11 mouse cellular contexts compared by ENCODE assay signal in genomic region chr13:97249507-97250078, GRCm38 (mm10). TPM values are rescaled to one million over a fixed set of nuclear protein-coding genes. Genes with fewer than 3 reads are reported as not detected.
DNase-seq lines count a peak whose midpoint lies in the region; ATAC-seq and TF ChIP-seq lines count a peak whose summit lies in the region.
"Had no signal": no experiment of that assay in that cellular context is flagged by ENCODE, and none has a peak within 500 bp of the region (broad histone marks: within the 10 kb centered on the region; RNA-seq: fewer than 3 reads in every experiment).

No protein-coding gene starts in this region.

- no peaks in the 10 kb centered on the region for H3K9me3 ChIP-seq in hindbrain, embryonic 13.5 days
- H3K9me3 ChIP-seq in neural tube, embryonic 12.5 days = no peaks in the 10 kb centered on the region
- H3K9me3 ChIP-seq: limb, embryonic 12.5 days had no signal

- H3K27me3 ChIP-seq in hindbrain, embryonic 13.5 days = no peaks in the 10 kb centered on the region
- no peaks in the 10 kb centered on the region for H3K27me3 ChIP-seq in neural tube, embryonic 12.5 days (replicated peaks)

- H3K36me3 ChIP-seq in hindbrain, embryonic 13.5 days = peaks cover 58% of the 10 kb centered on the region
- peaks cover 67% of the 10 kb centered on the region for H3K36me3 ChIP-seq in neural tube, embryonic 12.5 days

- H3K4me1 ChIP-seq in lung, adult 2 months (ENCODE audit: control insufficient read depth, insufficient read depth, low read length) = peaks cover 17% of the 10 kb centered on the region
- peaks cover 48% of the 10 kb centered on the region for H3K4me1 ChIP-seq in brown adipose tissue, adult 24 weeks (ENCODE audit: control insufficient read depth, insufficient read depth, insufficient read length, low read length)
- peaks cover 93% of the 10 kb centered on the region for H3K4me1 ChIP-seq in hindbrain, embryonic 13.5 days (replicated peaks)
- H3K4me1 ChIP-seq in neural tube, embryonic 12.5 days = peaks cover 95% of the 10 kb centered on the region

- 72% methylated on average over 5 of the region's 5 CpGs for WGBS in lung, adult 2 months
- 30% methylated on average over 5 of the region's 5 CpGs for WGBS in hindbrain, embryonic 13.5 days
- WGBS in neural tube, embryonic 12.5 days = 30% methylated on average over 5 of the region's 5 CpGs

- ATAC-seq in hindbrain, embryonic 13.5 days (ENCODE audit: low FRiP score) = no peak
- no peak for ATAC-seq in neural tube, embryonic 12.5 days (ENCODE audit: low FRiP score, low read depth)

- peak overlapping the region; percentile 46 for H3K9ac ChIP-seq in hindbrain, embryonic 13.5 days
- H3K9ac ChIP-seq in neural tube, embryonic 12.5 days = peak overlapping the region; percentile 38; the same call in 1 of the 2 replicates
- H3K9ac ChIP-seq: limb, embryonic 12.5 days had no signal

- DNase-seq in lung, adult 2 months = peak; percentile 20
- no peak for DNase-seq in lung, postnatal 25 days (ENCODE audit: low spot score)
- no peak for DNase-seq in layer of hippocampus, adult 9-11 months
- DNase-seq in adrenal gland, postnatal 14 days = no peak
- DNase-seq in retina, postnatal 1 day = no peak
- DNase-seq: cerebellum, postnatal 14 days; gastrocnemius, postnatal 36 days had no signal

- no peak for TF ChIP-seq POLR2A in lung, adult 2 months (IDR thresholded peaks at IDR 0.05; ENCODE audit: borderline replicate concordance, extremely low read depth, low read depth, low read length)

- TF ChIP-seq CTCF in lung, adult 2 months (IDR thresholded peaks at IDR 0.05; ENCODE audit: insufficient read depth, low read length) = no peak

- peak overlapping the region; percentile 1; the same call in 1 of the 2 replicates for H3K27ac ChIP-seq in brown adipose tissue, adult 24 weeks (replicated peaks; ENCODE audit: low read depth, low read length)
- peak overlapping the region; percentile 74 for H3K27ac ChIP-seq in hindbrain, embryonic 13.5 days
- H3K27ac ChIP-seq in neural tube, embryonic 12.5 days = peak overlapping the region; percentile 47; the same call in 1 of the 2 replicates

- peak overlapping the region; percentile 83 for H3K4me2 ChIP-seq in hindbrain, embryonic 13.5 days
- H3K4me2 ChIP-seq in neural tube, embryonic 12.5 days (replicated peaks) = peak overlapping the region; percentile 85
- H3K4me2 ChIP-seq: limb, embryonic 12.5 days had no signal

- H3K4me3 ChIP-seq in lung, adult 2 months (replicated peaks; ENCODE audit: extremely low read depth, low read depth, low read length) = no peak overlapping the region
- no peak overlapping the region for H3K4me3 ChIP-seq in brown adipose tissue, adult 24 weeks (ENCODE audit: insufficient read depth, low read depth, low read length)
- peak overlapping the region; percentile 96 for H3K4me3 ChIP-seq in hindbrain, embryonic 13.5 days
- H3K4me3 ChIP-seq in neural tube, embryonic 12.5 days = peak overlapping the region; percentile 13; the same call in 1 of the 2 replicates
- H3K4me3 ChIP-seq: limb, embryonic 12.5 days had no signal

RNA-seq across cellular contexts. Expression of gene Enc1, which starts 8.7 kb away (rescaled TPM):
- 7.3 and 8.5 TPM in 2 replicates for polyA plus RNA-seq in lung, adult 2 months (2012; rRNA removed)
- polyA plus RNA-seq in brown adipose tissue, adult 24 weeks (2012; ENCODE audit: insufficient read depth, insufficient read length, missing spikeins) = 17.6 and 27.3 TPM in 2 replicates
- 59.2 and 62.1 TPM in 2 replicates for polyA plus RNA-seq in hindbrain, embryonic 13.5 days (2015; fragmentation: Nextera tagmentation; extraction: Ambion mirVana)
- polyA plus RNA-seq in neural tube, embryonic 12.5 days (2016; fragmentation: Nextera tagmentation; extraction: Ambion mirVana) = 28.8 and 35.3 TPM in 2 replicates
- 15.0 and 19.0 TPM in 2 replicates for total RNA-seq in adrenal gland, postnatal 14 days (2021)

RNA-seq across cellular contexts. Expression of gene Hexb, which starts 51.4 kb away (rescaled TPM):
- 70.6 and 71.8 TPM in 2 replicates for polyA plus RNA-seq in lung, adult 2 months (2012; rRNA removed)
- 14.6 and 16.0 TPM in 2 replicates for polyA plus RNA-seq in brown adipose tissue, adult 24 weeks (2012; ENCODE audit: insufficient read depth, insufficient read length, missing spikeins)
- 37.3 and 40.1 TPM in 2 replicates for polyA plus RNA-seq in hindbrain, embryonic 13.5 days (2015; fragmentation: Nextera tagmentation; extraction: Ambion mirVana)
- 29.2 and 30.1 TPM in 2 replicates for polyA plus RNA-seq in neural tube, embryonic 12.5 days (2016; fragmentation: Nextera tagmentation; extraction: Ambion mirVana)
- 24.6 and 25.6 TPM in 2 replicates for total RNA-seq in adrenal gland, postnatal 14 days (2021)

Comparison
In these comparisons a context has a peak if more than half of its experiments do, and no peak if none do; other contexts are left out.
1. H3K4me3 ChIP-seq: peak in hindbrain, embryonic 13.5 days (single experiment) and neural tube, embryonic 12.5 days (single experiment); none in lung, adult 2 months (single experiment) and brown adipose tissue, adult 24 weeks (single experiment).
2. H3K27ac ChIP-seq: peak in every context shown above with its lines; median percentile 74 in hindbrain, embryonic 13.5 days; 47 in neural tube, embryonic 12.5 days; 1 in brown adipose tissue, adult 24 weeks.